Mouse (Mus musculus): ENCODE measurements at regions not wholly inside any gene's neighbourhood (a gene's known extent, or its start where the extent isn't known, plus 50 kb on each side); places are given as distances from the start of the nearest gene placed in this dataset.

DNA sequence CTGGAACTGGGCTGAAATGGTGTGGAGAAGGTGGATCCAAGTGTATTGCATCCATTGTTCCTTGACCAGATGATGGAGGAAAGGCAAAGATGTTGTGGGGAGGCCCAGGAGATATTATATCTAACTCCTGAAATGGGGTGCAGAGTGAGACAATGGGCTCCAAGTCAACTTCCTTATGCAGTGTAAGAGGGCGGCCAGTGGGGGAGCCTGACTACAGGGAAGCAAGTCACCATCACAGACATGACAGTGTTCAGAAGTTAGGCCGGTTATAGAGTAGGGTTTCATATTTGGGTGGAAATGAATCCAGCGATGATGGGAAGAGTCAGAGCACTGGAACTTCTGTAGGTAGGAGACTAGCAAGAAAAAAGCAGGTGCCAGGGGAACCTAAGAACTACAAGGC lies 167.3 kb upstream of the Tas2r119 start:
- TF ChIP-seq CTCF (conservative IDR thresholded peaks at IDR 0.05; ENCODE audit: insufficient read depth, insufficient read length, low read depth, low read length) (no peak; the same call in 1 of the 2 replicates), POLR2A (IDR thresholded peaks at IDR 0.05; ENCODE audit: low read depth, low read length) (no peak)
